Mouse (Mus musculus): Measurements from ENCODE around the gene Cux2. TPM values are rescaled to one million over a fixed set of nuclear protein-coding genes. Genes with fewer than 3 reads are reported as not detected.

Cux2 gene
- polyA plus RNA-seq, 1 experiment from 2014 or later, result 2.3 TPM

DNA sequence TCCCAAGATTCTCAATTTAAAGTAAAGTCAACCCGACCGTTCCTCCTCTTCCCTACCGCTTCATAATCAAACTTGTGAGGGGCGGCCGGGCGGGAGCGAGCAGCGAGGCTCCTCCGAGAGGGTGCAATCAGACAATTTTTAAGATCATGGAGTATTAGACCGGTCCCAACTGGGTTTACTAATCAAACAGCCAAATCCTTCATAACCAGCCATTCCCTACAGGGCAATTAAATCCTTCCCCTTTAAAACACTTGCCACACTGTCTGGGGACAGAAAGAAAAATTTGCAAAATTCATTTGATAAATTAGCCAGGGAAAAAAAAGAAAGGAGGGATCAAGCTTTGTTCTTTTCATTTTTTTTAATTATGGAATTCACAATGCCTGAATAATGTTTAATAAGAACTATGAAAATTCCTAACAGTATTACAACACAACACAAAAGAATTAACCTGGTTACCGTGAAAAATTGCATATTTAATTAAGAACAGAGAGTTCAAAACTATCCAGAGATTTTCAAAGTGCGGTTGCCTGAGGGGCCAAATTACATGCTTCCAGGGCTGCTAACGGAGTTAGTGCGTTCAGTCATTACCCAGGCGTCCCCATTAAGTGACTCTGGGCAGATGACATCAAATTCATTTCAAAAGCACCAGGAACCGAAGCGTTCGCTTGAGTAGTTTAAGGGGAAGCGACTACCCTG is 17.3 kb downstream of the Cux2 start:
- ATAC-seq (ENCODE audit: low read depth), result no peak
- Histone ChIP-seq H3K4me2 (ENCODE audit: low read depth, low read length) (no peak overlapping the region), H3K36me3 (ENCODE audit: control insufficient read depth, insufficient read depth, low read length) (no peaks in the 10 kb centered on the region), H3K4me1 (replicated peaks; ENCODE audit: control insufficient read depth, insufficient read depth, low read length) (0 out of 2 replicates have a peak, but pooled peaks cover 2% of the 10 kb centered on the region), H3K27me3 (ENCODE audit: control insufficient read depth, insufficient read depth, low read depth, low read length) (no peaks in the 10 kb centered on the region), H3K9ac (ENCODE audit: low read length) (no peak overlapping the region), H3K27ac (ENCODE audit: low read length) (no peak overlapping the region), H3K9me3 (ENCODE audit: control insufficient read depth, low read length) (no peaks in the 10 kb centered on the region), H3K4me3 (ENCODE audit: low read length) (no peak overlapping the region)
- WGBS, result 69% methylated on average over 19 of the region's 19 CpGs

DNA sequence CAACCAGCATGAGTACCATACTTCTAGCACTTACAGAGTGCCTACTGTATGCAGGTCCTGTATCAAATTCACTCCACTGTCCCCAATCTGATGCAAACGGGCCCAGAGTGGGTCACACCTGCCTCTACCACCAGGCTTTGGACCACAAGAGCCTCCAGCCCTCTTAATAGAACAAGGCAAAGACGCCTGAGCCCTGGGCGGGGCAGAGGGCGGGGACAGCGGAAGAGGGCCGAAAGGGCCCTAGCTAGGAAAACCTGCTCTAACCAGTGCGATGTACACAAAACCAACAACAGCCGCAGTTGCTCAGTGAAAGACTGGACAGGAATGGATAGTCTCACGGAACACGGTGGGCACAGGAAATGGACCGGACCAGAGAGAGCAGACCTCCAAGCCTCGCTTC is 18.8 kb downstream of the Cux2 start:
- Histone ChIP-seq H3K4me3 (ENCODE audit: low read length) (no peak overlapping the region), H3K27ac (ENCODE audit: low read length) (no peak overlapping the region), H3K4me2 (ENCODE audit: low read depth, low read length) (no peak overlapping the region), H3K27me3 (ENCODE audit: control insufficient read depth, insufficient read depth, low read depth, low read length) (no peaks in the 10 kb centered on the region), H3K9me3 (ENCODE audit: control insufficient read depth, low read length) (no peaks in the 10 kb centered on the region), H3K4me1 (replicated peaks; ENCODE audit: control insufficient read depth, insufficient read depth, low read length) (0 out of 2 replicates have a peak, but pooled peaks cover 2% of the 10 kb centered on the region), H3K9ac (ENCODE audit: low read length) (no peak overlapping the region), H3K36me3 (ENCODE audit: control insufficient read depth, insufficient read depth, low read length) (no peaks in the 10 kb centered on the region)
- 53% methylated on average over 12 of the region's 12 CpGs for WGBS
- peak; percentile 24; the same call in 1 of the 2 replicates for ATAC-seq (ENCODE audit: low read depth)

DNA sequence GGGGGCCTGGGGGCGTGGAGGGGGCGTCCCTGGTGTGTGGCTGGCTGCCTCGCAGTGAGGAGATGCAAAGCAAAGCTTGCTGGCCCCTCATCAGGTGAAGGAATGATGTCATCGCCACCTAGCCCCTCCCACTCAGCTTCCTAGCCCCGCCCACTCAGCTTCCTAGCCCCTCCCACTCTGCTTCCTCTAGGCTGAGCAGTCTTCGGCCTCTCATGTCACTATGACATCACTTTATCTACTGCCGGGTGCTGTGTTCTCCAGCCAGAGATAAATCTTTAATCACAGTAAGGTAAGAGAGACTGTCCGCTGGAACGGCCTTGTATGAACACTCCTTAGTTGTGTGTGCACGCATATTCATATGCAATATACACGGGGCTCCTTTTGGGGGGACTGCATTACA is 19.3 kb downstream of the Cux2 start:
- no peak overlapping the region for H3K9ac ChIP-seq (ENCODE audit: low read length)
- 0 out of 2 replicates have a peak, but pooled peaks cover 2% of the 10 kb centered on the region for H3K4me1 ChIP-seq (replicated peaks; ENCODE audit: control insufficient read depth, insufficient read depth, low read length)
- 35% methylated on average over 11 of the region's 11 CpGs for WGBS
- no peak overlapping the region for H3K4me3 ChIP-seq (ENCODE audit: low read length)
- no peak for ATAC-seq (ENCODE audit: low read depth)
- no peak overlapping the region for H3K27ac ChIP-seq (ENCODE audit: low read length)
- H3K4me2 ChIP-seq (ENCODE audit: low read depth, low read length), result no peak overlapping the region
- H3K27me3 ChIP-seq (ENCODE audit: control insufficient read depth, insufficient read depth, low read depth, low read length), result no peaks in the 10 kb centered on the region
- no peaks in the 10 kb centered on the region for H3K36me3 ChIP-seq (ENCODE audit: control insufficient read depth, insufficient read depth, low read length)
- no peaks in the 10 kb centered on the region for H3K9me3 ChIP-seq (ENCODE audit: control insufficient read depth, low read length)

DNA sequence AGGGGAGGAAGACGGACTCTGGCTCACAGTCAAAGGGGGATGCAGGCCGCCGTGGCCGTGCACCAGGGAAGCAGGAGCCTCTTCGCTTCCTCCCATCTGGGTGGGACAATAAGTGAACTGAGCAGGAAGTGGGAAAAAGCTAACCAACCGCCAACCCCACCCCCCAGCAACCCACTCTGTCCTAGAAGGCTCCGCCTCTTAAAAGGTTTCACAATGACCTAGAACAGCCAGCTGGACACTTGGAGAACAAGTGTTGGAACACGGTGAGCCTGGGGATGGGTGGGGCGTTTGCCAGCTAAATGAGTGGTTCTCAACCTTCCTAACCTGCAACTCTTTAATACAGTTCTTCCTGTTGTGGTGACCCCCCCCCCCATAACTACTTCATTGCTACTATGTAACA is 23.1 kb downstream of the Cux2 start:
- no peaks in the 10 kb centered on the region for H3K27me3 ChIP-seq (ENCODE audit: control insufficient read depth, insufficient read depth, low read depth, low read length)
- no peak overlapping the region for H3K27ac ChIP-seq (ENCODE audit: low read length)
- 64% methylated on average over 9 of the region's 9 CpGs for WGBS
- no peak overlapping the region for H3K9ac ChIP-seq (ENCODE audit: low read length)
- H3K36me3 ChIP-seq (ENCODE audit: control insufficient read depth, insufficient read depth, low read length), result no peaks in the 10 kb centered on the region
- peaks cover 3% of the 10 kb centered on the region; the same call in 1 of the 2 replicates for H3K9me3 ChIP-seq (ENCODE audit: control insufficient read depth, low read length)
- ATAC-seq (ENCODE audit: low read depth), result peak; percentile 59
- H3K4me2 ChIP-seq (ENCODE audit: low read depth, low read length), result no peak overlapping the region
- no peak overlapping the region for H3K4me3 ChIP-seq (ENCODE audit: low read length)
- H3K4me1 ChIP-seq (replicated peaks; ENCODE audit: control insufficient read depth, insufficient read depth, low read length), result 0 out of 2 replicates have a peak, but pooled peaks cover 2% of the 10 kb centered on the region

DNA sequence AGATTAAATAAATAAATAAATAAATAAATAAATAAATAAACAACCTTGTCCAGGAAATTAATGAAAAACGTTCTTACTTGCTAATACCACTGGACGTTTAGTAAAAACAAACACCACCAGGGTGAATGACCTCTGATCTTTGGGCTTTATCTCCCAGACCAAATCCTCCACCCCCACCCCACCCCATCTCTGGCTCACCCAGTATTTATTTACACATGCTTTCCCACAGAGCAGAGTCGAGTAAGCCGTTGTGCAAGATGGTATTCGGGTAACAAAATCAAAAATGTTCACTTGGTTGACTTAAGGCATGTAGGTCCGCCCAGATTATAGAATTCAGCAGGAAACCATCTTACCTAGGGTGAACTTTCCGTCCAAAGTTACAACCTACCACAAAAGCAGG is 23.6 kb downstream of the Cux2 start:
- ATAC-seq (ENCODE audit: low read depth), result no peak
- Histone ChIP-seq H3K4me3 (ENCODE audit: low read length) (no peak overlapping the region), H3K4me1 (replicated peaks; ENCODE audit: control insufficient read depth, insufficient read depth, low read length) (0 out of 2 replicates have a peak, but pooled peaks cover 1% of the 10 kb centered on the region), H3K9me3 (ENCODE audit: control insufficient read depth, low read length) (peaks cover 3% of the 10 kb centered on the region; the same call in 1 of the 2 replicates), H3K4me2 (ENCODE audit: low read depth, low read length) (no peak overlapping the region), H3K27ac (ENCODE audit: low read length) (no peak overlapping the region), H3K27me3 (ENCODE audit: control insufficient read depth, insufficient read depth, low read depth, low read length) (no peaks in the 10 kb centered on the region), H3K9ac (ENCODE audit: low read length) (no peak overlapping the region), H3K36me3 (ENCODE audit: control insufficient read depth, insufficient read depth, low read length) (no peaks in the 10 kb centered on the region)
- WGBS, result 32% methylated on average over 7 of the region's 7 CpGs

DNA sequence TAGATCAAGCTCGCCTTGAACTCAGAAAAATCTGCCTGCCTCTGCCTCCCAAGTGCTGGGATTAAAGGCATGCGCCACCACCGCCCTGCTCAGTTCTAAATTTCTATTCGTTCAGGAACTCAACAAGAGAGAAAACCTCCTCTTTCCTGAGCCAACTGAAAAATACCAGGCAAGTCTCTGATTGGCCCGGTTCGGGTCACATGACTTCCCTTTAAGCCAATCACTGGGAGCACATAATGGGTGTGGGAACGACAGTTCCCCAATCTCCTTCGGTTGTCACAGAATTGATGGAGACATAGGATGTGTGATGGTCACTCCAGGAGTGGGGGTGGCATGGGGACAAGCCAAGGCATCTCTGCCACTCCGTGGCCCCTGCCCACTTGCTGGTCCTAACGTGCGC is 24.8 kb downstream of the Cux2 start:
- WGBS, result 88% methylated on average over 11 of the region's 11 CpGs
- Histone ChIP-seq H3K36me3 (ENCODE audit: control insufficient read depth, insufficient read depth, low read length) (no peaks in the 10 kb centered on the region), H3K27ac (ENCODE audit: low read length) (no peak overlapping the region), H3K4me1 (replicated peaks; ENCODE audit: control insufficient read depth, insufficient read depth, low read length) (no peaks in the 10 kb centered on the region), H3K9me3 (ENCODE audit: control insufficient read depth, low read length) (peaks cover 3% of the 10 kb centered on the region; the same call in 1 of the 2 replicates), H3K27me3 (ENCODE audit: control insufficient read depth, insufficient read depth, low read depth, low read length) (no peaks in the 10 kb centered on the region), H3K4me2 (ENCODE audit: low read depth, low read length) (no peak overlapping the region), H3K4me3 (ENCODE audit: low read length) (no peak overlapping the region), H3K9ac (ENCODE audit: low read length) (no peak overlapping the region)
- ATAC-seq (ENCODE audit: low read depth), result no peak

DNA sequence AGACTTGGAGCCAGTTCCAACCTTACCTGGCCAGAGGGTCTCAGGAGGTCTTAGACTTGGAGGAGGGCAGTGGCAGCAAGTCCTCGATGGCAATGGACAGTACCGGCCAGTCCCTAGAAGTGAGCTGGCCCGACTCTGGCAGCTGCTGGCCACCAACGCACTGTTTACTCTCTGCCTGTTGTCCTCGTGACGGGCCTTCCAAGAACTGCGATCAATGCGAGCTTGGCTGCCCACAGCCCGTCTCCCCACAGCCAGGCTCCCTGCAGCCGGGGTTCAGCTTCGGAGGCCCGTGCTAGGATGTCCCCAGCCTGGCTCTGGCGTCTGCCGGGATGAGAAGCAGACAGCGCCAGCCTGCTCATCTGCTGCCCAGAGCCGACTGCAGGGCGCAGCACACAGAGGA is 30.6 kb downstream of the Cux2 start:
- Histone ChIP-seq H3K27ac (ENCODE audit: low read length) (no peak overlapping the region), H3K9ac (ENCODE audit: low read length) (no peak overlapping the region), H3K9me3 (ENCODE audit: control insufficient read depth, low read length) (peaks cover 3% of the 10 kb centered on the region; the same call in 1 of the 2 replicates), H3K27me3 (ENCODE audit: control insufficient read depth, insufficient read depth, low read depth, low read length) (no peaks in the 10 kb centered on the region), H3K36me3 (ENCODE audit: control insufficient read depth, insufficient read depth, low read length) (no peaks in the 10 kb centered on the region), H3K4me1 (replicated peaks; ENCODE audit: control insufficient read depth, insufficient read depth, low read length) (0 out of 2 replicates have a peak, but pooled peaks cover 3% of the 10 kb centered on the region), H3K4me3 (ENCODE audit: low read length) (no peak overlapping the region), H3K4me2 (ENCODE audit: low read depth, low read length) (no peak overlapping the region)
- no peak for ATAC-seq (ENCODE audit: low read depth)
- 59% methylated on average over 17 of the region's 17 CpGs for WGBS

DNA sequence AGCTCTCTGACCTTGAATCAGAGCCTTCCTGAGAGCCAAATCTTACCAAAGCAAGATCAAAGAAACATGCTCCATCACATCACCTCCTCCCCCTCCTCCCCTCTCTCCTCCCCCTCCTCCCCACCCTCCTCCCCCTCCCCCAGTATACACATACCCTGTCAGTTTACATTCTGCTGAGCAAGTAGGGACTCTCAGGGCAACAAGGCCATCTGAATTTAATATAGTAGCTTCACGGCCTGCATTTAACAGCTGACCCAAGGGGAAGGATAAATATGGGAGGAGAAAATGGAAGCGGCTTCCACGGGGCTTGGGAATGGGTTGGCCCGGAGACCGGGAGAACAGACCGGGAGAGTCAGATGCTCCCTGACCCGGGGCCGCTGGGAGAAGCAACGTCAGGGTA is 32.1 kb downstream of the Cux2 start:
- Histone ChIP-seq H3K27me3 (ENCODE audit: control insufficient read depth, insufficient read depth, low read depth, low read length) (no peaks in the 10 kb centered on the region), H3K4me3 (ENCODE audit: low read length) (no peak overlapping the region), H3K9ac (ENCODE audit: low read length) (no peak overlapping the region), H3K36me3 (ENCODE audit: control insufficient read depth, insufficient read depth, low read length) (no peaks in the 10 kb centered on the region), H3K4me1 (replicated peaks; ENCODE audit: control insufficient read depth, insufficient read depth, low read length) (0 out of 2 replicates have a peak, but pooled peaks cover 3% of the 10 kb centered on the region), H3K27ac (ENCODE audit: low read length) (no peak overlapping the region), H3K4me2 (ENCODE audit: low read depth, low read length) (no peak overlapping the region), H3K9me3 (ENCODE audit: control insufficient read depth, low read length) (peaks cover 3% of the 10 kb centered on the region; the same call in 1 of the 2 replicates)
- no peak for ATAC-seq (ENCODE audit: low read depth)
- 18% methylated on average over 9 of the region's 9 CpGs for WGBS

DNA sequence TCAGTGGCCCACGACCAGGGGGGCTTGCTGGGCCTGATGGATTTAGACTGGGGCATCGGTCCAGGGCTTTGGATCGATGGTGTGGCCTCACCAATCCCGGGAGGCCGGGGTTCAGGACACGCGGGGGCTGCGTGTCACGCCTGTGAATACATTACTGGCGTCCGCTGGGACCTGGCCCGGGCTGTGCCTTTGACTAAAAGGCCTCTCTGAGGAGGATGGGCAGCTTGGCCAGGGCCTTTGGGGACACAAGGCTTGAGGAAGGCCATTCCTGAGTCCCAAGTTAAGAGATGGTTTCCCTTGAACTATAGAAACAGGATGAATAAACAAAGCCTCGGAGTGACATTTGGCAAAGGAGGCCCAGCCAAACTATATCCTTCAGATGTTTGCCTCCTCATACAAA is 32.6 kb downstream of the Cux2 start:
- WGBS, result 56% methylated on average over 13 of the region's 13 CpGs
- ATAC-seq (ENCODE audit: low read depth), result no peak
- Histone ChIP-seq H3K27me3 (ENCODE audit: control insufficient read depth, insufficient read depth, low read depth, low read length) (no peaks in the 10 kb centered on the region), H3K9me3 (ENCODE audit: control insufficient read depth, low read length) (peaks cover 1% of the 10 kb centered on the region; the same call in 1 of the 2 replicates), H3K4me2 (ENCODE audit: low read depth, low read length) (no peak overlapping the region), H3K27ac (ENCODE audit: low read length) (no peak overlapping the region), H3K4me1 (replicated peaks; ENCODE audit: control insufficient read depth, insufficient read depth, low read length) (0 out of 2 replicates have a peak, but pooled peaks cover 3% of the 10 kb centered on the region), H3K36me3 (ENCODE audit: control insufficient read depth, insufficient read depth, low read length) (no peaks in the 10 kb centered on the region), H3K4me3 (ENCODE audit: low read length) (no peak overlapping the region), H3K9ac (ENCODE audit: low read length) (no peak overlapping the region)
